In genomic region chr2:116769186-116769585, GRCm38 (mm10) we compare ENCODE assay signal across 15 mouse cellular contexts.
DNase-seq lines count a peak whose midpoint lies in the region; ATAC-seq and TF ChIP-seq lines count a peak whose summit lies in the region.
"Had no signal": no experiment of that assay in that cellular context is flagged by ENCODE, and none has a peak within 500 bp of the region (broad histone marks: within the 10 kb centered on the region; RNA-seq: fewer than 3 reads in every experiment).

No protein-coding gene starts in this region.

- H3K36me3 ChIP-seq in neural tube, embryonic 15.5 days: no peaks in the 10 kb centered on the region
- H3K36me3 ChIP-seq: forebrain, embryonic 12.5 days; limb, embryonic 15.5 days; neural tube, embryonic 13.5 days had no signal

- no peaks in the 10 kb centered on the region for H3K27me3 ChIP-seq in neural tube, embryonic 15.5 days (replicated peaks)
- H3K27me3 ChIP-seq: forebrain, embryonic 12.5 days; limb, embryonic 15.5 days; megakaryocyte, embryonic 14.5 days; neural tube, embryonic 13.5 days had no signal

- no peak overlapping the region for H3K4me2 ChIP-seq in neural tube, embryonic 15.5 days
- H3K4me2 ChIP-seq: forebrain, embryonic 12.5 days; hindbrain, embryonic 14.5 days; limb, embryonic 15.5 days; neural tube, embryonic 13.5 days had no signal

- intact Hi-C loops in gastrocnemius, adult 2 months (cut with DNase I): no loop called here

- 85% methylated on average over 4 of the region's 4 CpGs for WGBS in neural tube, embryonic 15.5 days

- no peak overlapping the region for H3K4me3 ChIP-seq in gastrocnemius, adult 2 months
- no peak overlapping the region for H3K4me3 ChIP-seq in neural tube, embryonic 15.5 days (replicated peaks)
- H3K4me3 ChIP-seq: forebrain, embryonic 12.5 days; limb, embryonic 15.5 days; megakaryocyte, embryonic 14.5 days; neural tube, embryonic 13.5 days had no signal

- H3K4me1 ChIP-seq in neural tube, embryonic 15.5 days: no peaks in the 10 kb centered on the region
- H3K4me1 ChIP-seq: limb, embryonic 15.5 days; megakaryocyte, embryonic 14.5 days; neural tube, embryonic 13.5 days had no signal

- no peak overlapping the region for H3K9ac ChIP-seq in neural tube, embryonic 15.5 days (replicated peaks)
- H3K9ac ChIP-seq: forebrain, embryonic 12.5 days; hindbrain, embryonic 14.5 days; limb, embryonic 15.5 days; neural tube, embryonic 13.5 days had no signal

- peak; percentile 39; the same call in 1 of the 2 replicates for TF ChIP-seq CTCF in gastrocnemius, adult 2 months (IDR thresholded peaks at IDR 0.05)

- H3K9me3 ChIP-seq in neural tube, embryonic 15.5 days (replicated peaks): no peaks in the 10 kb centered on the region
- H3K9me3 ChIP-seq: forebrain, embryonic 12.5 days; limb, embryonic 15.5 days; megakaryocyte, embryonic 14.5 days; neural tube, embryonic 13.5 days had no signal

- H3K27ac ChIP-seq in gastrocnemius, adult 2 months: no peak overlapping the region
- H3K27ac ChIP-seq in neural tube, embryonic 15.5 days (replicated peaks): no peak overlapping the region
- H3K27ac ChIP-seq: forebrain, embryonic 12.5 days; hindbrain, embryonic 14.5 days; limb, embryonic 15.5 days; neural tube, embryonic 13.5 days had no signal

- no peak for ATAC-seq in neural tube, embryonic 15.5 days (ENCODE audit: low FRiP score)

- DNase-seq in gastrocnemius, adult 2 months: no peak
- DNase-seq in gastrocnemius, postnatal 4 days (ENCODE audit: low spot score in 2 of 2): no peak
- peak; percentile 5 for DNase-seq in kidney, adult 9 months
- no peak for DNase-seq in kidney, adult 18-20 months
- peak; percentile 56 for DNase-seq in 3T3-L1 (ENCODE audit: low read depth, low spot score)
- peak; percentile 18 for DNase-seq in ES-CJ7 (ENCODE audit: low read depth, low spot score)
- no peak for DNase-seq in layer of hippocampus, adult 18-20 months (ENCODE audit: low spot score in 2 of 2)
- DNase-seq: gastrocnemius, postnatal 10 days; lung, adult 2 months had no signal

Comparison
In these comparisons a context has a peak if more than half of its experiments do, and no peak if none do; other contexts are left out.
1. DNase-seq: peak in kidney, adult 9 months (single experiment), 3T3-L1 (single experiment) and ES-CJ7 (single experiment); none in gastrocnemius, adult 2 months (single experiment), gastrocnemius, postnatal 4 days (0 of 2), kidney, adult 18-20 months (single experiment) and layer of hippocampus, adult 18-20 months (0 of 2).